ENCODE assay signal across 8 mouse cellular contexts in genomic region chr9:21955225-21955569, GRCm38 (mm10). TPM values are rescaled to one million over a fixed set of nuclear protein-coding genes. Genes with fewer than 3 reads are reported as not detected.
DNase-seq lines count a peak whose midpoint lies in the region; ATAC-seq and TF ChIP-seq lines count a peak whose summit lies in the region.

No protein-coding gene starts in this region.

- peak; percentile 39 for ATAC-seq in CD4-positive, CD25-positive, alpha-beta regulatory T cell, adult 4 months
- peak; percentile 65 for ATAC-seq in forebrain, embryonic 12.5 days (ENCODE audit: low FRiP score)
- ATAC-seq in liver, embryonic 12.5 days: peak; percentile 69
- peak; percentile 62 for ATAC-seq in stomach, postnatal 0 days (ENCODE audit: low FRiP score, low TSS enrichment)

- 2% methylated on average over 18 of the region's 18 CpGs for WGBS in forebrain, embryonic 12.5 days
- under 1% methylated on average over 18 of the region's 18 CpGs for WGBS in liver, embryonic 12.5 days (ENCODE audit: insufficient replicate concordance)
- under 1% methylated on average over 18 of the region's 18 CpGs for WGBS in stomach, postnatal 0 days

- peaks cover 23% of the 10 kb centered on the region for H3K4me1 ChIP-seq in forebrain, embryonic 12.5 days
- H3K4me1 ChIP-seq in liver, embryonic 12.5 days: peaks cover 45% of the 10 kb centered on the region
- no peaks in the 10 kb centered on the region for H3K4me1 ChIP-seq in stomach, postnatal 0 days (replicated peaks; ENCODE audit: control insufficient read depth, insufficient read depth)

- H3K27ac ChIP-seq in gastrocnemius, adult 2 months: peak overlapping the region; percentile 97
- peak overlapping the region; percentile 93 for H3K27ac ChIP-seq in forebrain, embryonic 12.5 days
- peak overlapping the region; percentile 97 for H3K27ac ChIP-seq in liver, embryonic 12.5 days
- H3K27ac ChIP-seq in stomach, postnatal 0 days (replicated peaks): 0 out of 2 replicates have a peak overlapping the region, but pooled peaks have one; percentile 40

- DNase-seq in gastrocnemius, adult 2 months: peak; percentile 39
- no peak for DNase-seq in gastrocnemius, postnatal 36 days
- no peak for DNase-seq in stomach, postnatal 0 days (ENCODE audit: low spot score)
- DNase-seq in spleen, postnatal 10 days (ENCODE audit: low spot score in 2 of 2): no peak
- no peak for DNase-seq in adrenal gland, adult 8-10 months

- 0 out of 2 replicates have a peak, but pooled peaks cover 4% of the 10 kb centered on the region for H3K36me3 ChIP-seq in forebrain, embryonic 12.5 days (replicated peaks)
- peaks cover 36% of the 10 kb centered on the region for H3K36me3 ChIP-seq in liver, embryonic 12.5 days
- no peaks in the 10 kb centered on the region for H3K36me3 ChIP-seq in stomach, postnatal 0 days (ENCODE audit: control insufficient read depth, insufficient read depth, low read length)

- H3K9ac ChIP-seq in forebrain, embryonic 12.5 days: 0 out of 2 replicates have a peak overlapping the region, but pooled peaks have one; percentile 81
- peak overlapping the region; percentile 80 for H3K9ac ChIP-seq in liver, embryonic 12.5 days
- H3K9ac ChIP-seq in stomach, postnatal 0 days (ENCODE audit: low read length): peak overlapping the region; percentile 48

- TF ChIP-seq EP300 in stomach, postnatal 0 days (optimal IDR thresholded peaks at IDR 0.05): no peak

- TF ChIP-seq CTCF in gastrocnemius, adult 2 months (IDR thresholded peaks at IDR 0.05): peak; percentile 29; the same call in 1 of the 2 replicates
- TF ChIP-seq CTCF in stomach, postnatal 0 days (IDR thresholded peaks at IDR 0.05; ENCODE audit: low read depth): peak; percentile 67

- peak overlapping the region; percentile 84 for H3K4me3 ChIP-seq in gastrocnemius, adult 2 months
- peak overlapping the region; percentile 71 for H3K4me3 ChIP-seq in forebrain, embryonic 12.5 days (replicated peaks)
- peak overlapping the region; percentile 74 for H3K4me3 ChIP-seq in liver, embryonic 12.5 days
- peak overlapping the region; percentile 71 for H3K4me3 ChIP-seq in stomach, postnatal 0 days (ENCODE audit: low read depth, low read length)

- peak overlapping the region; percentile 65 for H3K4me2 ChIP-seq in forebrain, embryonic 12.5 days
- peak overlapping the region; percentile 70 for H3K4me2 ChIP-seq in liver, embryonic 12.5 days
- H3K4me2 ChIP-seq in stomach, postnatal 0 days (replicated peaks; ENCODE audit: low read depth): peak overlapping the region; percentile 60

- intact Hi-C loops in gastrocnemius, adult 2 months (cut with DNase I): loop anchor here (5.0 kb wide), 1 partner anchor 117 kb away; the partner anchor contains the start of genes Gm49318 and Zfp653
- intact Hi-C loops in gastrocnemius, postnatal 36 days (cut with DNase I): no loop called here

- H3K27me3 ChIP-seq in forebrain, embryonic 12.5 days: peaks cover 14% of the 10 kb centered on the region
- no peaks in the 10 kb centered on the region; the same call in 1 of the 2 replicates for H3K27me3 ChIP-seq in liver, embryonic 12.5 days (replicated peaks)
- H3K27me3 ChIP-seq in stomach, postnatal 0 days (ENCODE audit: control insufficient read depth, insufficient read depth, low read length): no peaks in the 10 kb centered on the region

- H3K9me3 ChIP-seq in forebrain, embryonic 12.5 days: 0 out of 2 replicates have a peak, but pooled peaks cover 3% of the 10 kb centered on the region
- no peaks in the 10 kb centered on the region for H3K9me3 ChIP-seq in liver, embryonic 12.5 days (replicated peaks)
- H3K9me3 ChIP-seq in stomach, postnatal 0 days (ENCODE audit: control insufficient read depth, low read length): no peaks in the 10 kb centered on the region

RNA-seq across cellular contexts. Expression of gene Swsap1, which starts 0.4 kb away (rescaled TPM):
- total RNA-seq in gastrocnemius, adult 2 months (2021): 1 to 10 TPM; 1.7 to 3.1 TPM
- 1 to 10 TPM; 1.4 to 2.2 TPM for total RNA-seq in gastrocnemius, postnatal 36 days (2021)
- polyA plus RNA-seq in CD4-positive, CD25-positive, alpha-beta regulatory T cell, adult 4 months (2017; shearing (Covaris generic)): 10 to 100 TPM in 1 of 2 experiments, 1 to 10 TPM in 1; 3.2 to 13.5 TPM
- 7.4 and 9.5 TPM in 2 replicates for polyA plus RNA-seq in forebrain, embryonic 12.5 days (2016; fragmentation: Nextera tagmentation; extraction: Ambion mirVana)
- 2.8 and 3.0 TPM in 2 replicates for polyA plus RNA-seq in liver, embryonic 12.5 days (2016; fragmentation: Nextera tagmentation; extraction: Ambion mirVana)
- 4.2 and 5.4 TPM in 2 replicates for polyA plus RNA-seq in stomach, postnatal 0 days (2015; fragmentation: Nextera tagmentation; extraction: Ambion mirVana)
- 10 to 100 TPM; 17.5 to 22.5 (median 20.0) TPM for total RNA-seq in adrenal gland, adult 8-10 months (2022)

RNA-seq across cellular contexts. Expression of gene Epor, which starts 8.1 kb away (rescaled TPM):
- total RNA-seq in gastrocnemius, adult 2 months (2021): under 1 TPM; 0.23 to 0.25 TPM
- total RNA-seq in gastrocnemius, postnatal 36 days (2021): under 1 TPM; 0.23 to 0.59 TPM
- not detected for polyA plus RNA-seq in CD4-positive, CD25-positive, alpha-beta regulatory T cell, adult 4 months (2017; shearing (Covaris generic))
- 2.0 and 4.1 TPM in 2 replicates for polyA plus RNA-seq in forebrain, embryonic 12.5 days (2016; fragmentation: Nextera tagmentation; extraction: Ambion mirVana)
- polyA plus RNA-seq in liver, embryonic 12.5 days (2016; fragmentation: Nextera tagmentation; extraction: Ambion mirVana): 155 and 158 TPM in 2 replicates
- 2.8 and 3.4 TPM in 2 replicates for polyA plus RNA-seq in stomach, postnatal 0 days (2015; fragmentation: Nextera tagmentation; extraction: Ambion mirVana)
- total RNA-seq in adrenal gland, adult 8-10 months (2022): 1 to 10 TPM; 1.2 to 4.7 (median 2.0) TPM

RNA-seq across cellular contexts. Expression of gene Plppr2, which starts 18.4 kb away (rescaled TPM):
- total RNA-seq in gastrocnemius, adult 2 months (2021): under 1 TPM; 0.36 to 0.98 TPM
- total RNA-seq in gastrocnemius, postnatal 36 days (2021): under 1 TPM; 0.49 to 0.64 TPM
- under 1 TPM; 0.28 to 0.90 TPM for polyA plus RNA-seq in CD4-positive, CD25-positive, alpha-beta regulatory T cell, adult 4 months (2017; shearing (Covaris generic))
- 37.0 and 40.9 TPM in 2 replicates for polyA plus RNA-seq in forebrain, embryonic 12.5 days (2016; fragmentation: Nextera tagmentation; extraction: Ambion mirVana)
- polyA plus RNA-seq in liver, embryonic 12.5 days (2016; fragmentation: Nextera tagmentation; extraction: Ambion mirVana): 2.3 and 3.1 TPM in 2 replicates
- 2.7 and 4.1 TPM in 2 replicates for polyA plus RNA-seq in stomach, postnatal 0 days (2015; fragmentation: Nextera tagmentation; extraction: Ambion mirVana)
- 10 to 100 TPM; 19.6 to 44.0 (median 32.1) TPM for total RNA-seq in adrenal gland, adult 8-10 months (2022)

RNA-seq across cellular contexts. Expression of gene Tmem205, which starts 27.8 kb away (rescaled TPM):
- total RNA-seq in gastrocnemius, adult 2 months (2021): 10 to 100 TPM; 11.6 to 11.8 TPM
- 10 to 100 TPM in 1 of 2 experiments, 1 to 10 TPM in 1; 7.8 to 10.5 TPM for total RNA-seq in gastrocnemius, postnatal 36 days (2021)
- polyA plus RNA-seq in CD4-positive, CD25-positive, alpha-beta regulatory T cell, adult 4 months (2017; shearing (Covaris generic)): 1 to 10 TPM; 8.0 to 8.7 TPM
- 32.9 and 33.3 TPM in 2 replicates for polyA plus RNA-seq in forebrain, embryonic 12.5 days (2016; fragmentation: Nextera tagmentation; extraction: Ambion mirVana)
- polyA plus RNA-seq in liver, embryonic 12.5 days (2016; fragmentation: Nextera tagmentation; extraction: Ambion mirVana): 39.9 and 41.8 TPM in 2 replicates
- polyA plus RNA-seq in stomach, postnatal 0 days (2015; fragmentation: Nextera tagmentation; extraction: Ambion mirVana): 95.0 and 95.7 TPM in 2 replicates
- 100 to 1,000 TPM; 375 to 588 (median 495) TPM for total RNA-seq in adrenal gland, adult 8-10 months (2022)

RNA-seq across cellular contexts. Expression of gene Ccdc159, which starts 27.9 kb away (rescaled TPM):
- 1 to 10 TPM in 1 of 2 experiments, under 1 TPM in 1; 0.66 to 1.1 TPM for total RNA-seq in gastrocnemius, adult 2 months (2021)
- total RNA-seq in gastrocnemius, postnatal 36 days (2021): under 1 TPM in 1 of 2 experiments, not detected in 1; 0.30 TPM
- polyA plus RNA-seq in CD4-positive, CD25-positive, alpha-beta regulatory T cell, adult 4 months (2017; shearing (Covaris generic)): under 1 TPM in 1 of 2 experiments, not detected in 1; 0.94 TPM
- 5.2 and 5.8 TPM in 2 replicates for polyA plus RNA-seq in forebrain, embryonic 12.5 days (2016; fragmentation: Nextera tagmentation; extraction: Ambion mirVana)
- polyA plus RNA-seq in liver, embryonic 12.5 days (2016; fragmentation: Nextera tagmentation; extraction: Ambion mirVana): 1.3 and 2.2 TPM in 2 replicates
- 1.1 and 1.9 TPM in 2 replicates for polyA plus RNA-seq in stomach, postnatal 0 days (2015; fragmentation: Nextera tagmentation; extraction: Ambion mirVana)
- 10 to 100 TPM in 3 of 4 experiments, 1 to 10 TPM in 1; 8.6 to 27.3 (median 17.7) TPM for total RNA-seq in adrenal gland, adult 8-10 months (2022)

Comparison
In these comparisons a context has a peak if more than half of its experiments do, and no peak if none do; other contexts are left out.
1. H3K27ac ChIP-seq: peak in every context shown above with its lines; median percentile 97 in gastrocnemius, adult 2 months; 97 in liver, embryonic 12.5 days; 93 in forebrain, embryonic 12.5 days; 40 in stomach, postnatal 0 days.
2. RNA of gene Epor, which starts 8.1 kb away (polyA plus RNA-seq): 155 to 158 TPM in liver, embryonic 12.5 days; 2.0 to 4.1 TPM in forebrain, embryonic 12.5 days, 2.8 to 3.4 TPM in stomach, postnatal 0 days and not detected in CD4-positive, CD25-positive, alpha-beta regulatory T cell, adult 4 months; every median in the first group is over 10 times any median in the second.
3. Peak in every context shown above with its lines, with median percentiles within 50 percentile points of each other: H3K4me3 ChIP-seq, ATAC-seq, H3K4me2 ChIP-seq and H3K9ac ChIP-seq.